Mouse (Mus musculus) midbrain, embryonic 13.5 days (tissue): Measurements from ENCODE around the gene Flt1. TPM values are rescaled to one million over a fixed set of nuclear protein-coding genes. Genes with fewer than 3 reads are reported as not detected.

Experiments
- ATAC-seq: fragments of 200-750 bp; cut with Nextera tagmentation; 2 replicates; pipeline ENCODE4 v1.8.0; 2017; ENCODE audit warnings: mild to moderate bottlenecking, moderate TSS enrichment, moderate library complexity
- H3K27ac ChIP-seq: fragments of 300-500 bp; sonication (generic); 2 replicates; pipeline ENCODE4 v1.5.1; 2015; ENCODE audit warnings: inconsistent platforms, mild to moderate bottlenecking, moderate library complexity
- H3K27me3 ChIP-seq: fragments of 300-500 bp; sonication (generic); 2 replicates; pipeline ENCODE4 v1.6.1; 2015; ENCODE audit warnings: mild to moderate bottlenecking, inconsistent platforms
- H3K36me3 ChIP-seq: fragments of 300-500 bp; sonication (generic); 2 replicates; pipeline ENCODE4 v1.6.1; 2015; ENCODE audit warnings: mild to moderate bottlenecking, inconsistent platforms
- H3K4me1 ChIP-seq: fragments of 300-500 bp; sonication (generic); replicated peaks from 2 replicates; pipeline ENCODE4 v1.6.1; 2015; ENCODE audit warnings: inconsistent platforms
- H3K4me2 ChIP-seq: fragments of 300-500 bp; sonication (generic); replicated peaks from 2 replicates; pipeline ENCODE4 v1.6.1; 2015; ENCODE audit warnings: moderate library complexity, mild to moderate bottlenecking, inconsistent platforms
- H3K4me3 ChIP-seq: fragments of 300-500 bp; sonication (generic); replicated peaks from 2 replicates; pipeline ENCODE4 v1.5.1; 2015; ENCODE audit warnings: mild to moderate bottlenecking, inconsistent platforms
- H3K9ac ChIP-seq: fragments of 300-500 bp; sonication (generic); replicated peaks from 2 replicates; pipeline ENCODE4 v1.6.1; 2015; ENCODE audit warnings: mild to moderate bottlenecking, inconsistent platforms
- H3K9me3 ChIP-seq: fragments of 300-500 bp; sonication (generic); 2 replicates; pipeline ENCODE4 v1.6.1; 2016; ENCODE audit warnings: mild to moderate bottlenecking, inconsistent platforms
- WGBS: fragments of 180-500 bp; shearing (Covaris S2); methylation state at CpG from one replicate; pipeline ENCODE4 v1.1.7; 2015; 5-methylcytosine and 5-hydroxymethylcytosine counted together
- polyA plus RNA-seq: library from polyadenylated mRNA; unstranded; fragments of >200 nt; fragmentation: Nextera tagmentation; extraction: Ambion mirVana; gene quantifications from 2 replicates; pipeline ENCODE4 v1.2.1, GENCODE M21; 2015

The Flt1 gene
- polyA plus RNA-seq, 1 experiment from 2014 or later, result 9.9 TPM

- no peak overlapping the region for H3K4me2 ChIP-seq
- H3K4me1 ChIP-seq, result no peaks in the 10 kb centered on the region
- H3K36me3 ChIP-seq, result no peaks in the 10 kb centered on the region
- 85% methylated on average over 7 of the region's 7 CpGs for WGBS
- no peak for ATAC-seq
- H3K27me3 ChIP-seq, result no peaks in the 10 kb centered on the region
- H3K9ac ChIP-seq, result no peak overlapping the region
- no peak overlapping the region for H3K4me3 ChIP-seq
- no peak overlapping the region for H3K27ac ChIP-seq
- 0 out of 2 replicates have a peak, but pooled peaks cover 2% of the 10 kb centered on the region for H3K9me3 ChIP-seq
These were observed 70.0 kb downstream of the Flt1 start for GRCm38 (mm10) chr5:147655761-147656160.

DNA sequence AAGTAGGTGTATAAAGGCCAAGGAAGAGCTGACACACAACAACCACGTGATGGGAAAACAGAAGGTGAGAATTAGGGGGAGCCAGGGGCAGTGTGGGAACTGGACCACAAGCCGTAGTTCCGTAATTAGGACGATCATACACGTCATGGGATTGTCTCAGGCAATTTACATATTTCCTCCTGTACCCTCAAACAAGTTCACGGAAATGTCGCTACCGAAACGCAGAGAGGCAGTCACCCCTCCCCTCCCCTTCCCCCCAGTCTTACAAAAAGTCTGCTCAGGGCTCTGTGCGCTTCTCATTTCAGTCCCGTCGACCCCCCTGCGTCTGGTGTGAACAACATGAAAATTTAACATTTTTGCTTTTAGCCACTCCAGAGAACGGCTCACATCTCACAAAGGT is 74.6 kb downstream of the Flt1 start:
- no peak overlapping the region for H3K9ac ChIP-seq
- ATAC-seq, result no peak

GRCm38 (mm10) chr5:147646351-147646929 is 79.4 kb downstream of the Flt1 start:
- Histone ChIP-seq H3K27me3 (no peaks in the 10 kb centered on the region), H3K4me3 (no peak overlapping the region), H3K9ac (no peak overlapping the region), H3K36me3 (no peaks in the 10 kb centered on the region), H3K9me3 (no peaks in the 10 kb centered on the region), H3K4me1 (no peaks in the 10 kb centered on the region), H3K27ac (no peak overlapping the region), H3K4me2 (no peak overlapping the region)
- no peak for ATAC-seq
- WGBS, result 81% methylated on average over 14 of the region's 14 CpGs

More for the DNA sequence above, 74.6 kb downstream of the Flt1 start:
- Histone ChIP-seq H3K9me3 (0 out of 2 replicates have a peak, but pooled peaks cover 2% of the 10 kb centered on the region), H3K4me3 (no peak overlapping the region), H3K27me3 (no peaks in the 10 kb centered on the region), H3K27ac (no peak overlapping the region), H3K36me3 (no peaks in the 10 kb centered on the region), H3K4me2 (no peak overlapping the region), H3K4me1 (no peaks in the 10 kb centered on the region)
- WGBS, result 88% methylated on average over 14 of the region's 14 CpGs

DNA sequence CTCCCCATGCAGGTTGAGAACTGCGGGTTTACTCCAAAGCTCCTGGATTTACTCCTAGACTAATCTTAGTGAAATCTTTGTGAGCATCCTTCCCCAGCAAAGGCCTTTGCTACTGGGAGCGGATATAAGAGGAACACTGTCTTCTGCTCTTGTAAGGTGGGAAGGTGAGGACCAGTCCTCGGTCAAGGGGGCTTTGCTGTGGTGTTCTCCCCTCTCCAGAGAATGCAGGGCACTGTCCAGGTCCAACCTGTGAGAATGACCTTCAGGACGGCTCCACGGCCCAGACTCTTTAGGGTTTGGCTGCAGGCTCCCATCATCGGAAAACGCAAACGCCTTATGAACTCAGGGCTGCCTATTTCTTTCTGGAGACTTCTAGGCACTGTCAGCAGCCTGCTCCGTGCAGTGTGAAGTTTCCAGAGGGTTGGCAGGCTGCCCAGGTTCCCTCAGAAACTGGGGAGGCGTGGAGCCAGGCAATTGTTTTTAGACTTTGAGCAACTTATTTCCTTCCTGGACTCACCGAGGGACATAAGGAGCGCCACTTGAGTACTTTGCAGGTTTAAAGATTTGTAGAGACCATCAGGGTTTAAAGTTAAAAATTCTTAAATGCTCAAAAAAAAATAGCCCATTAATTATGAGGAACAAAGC is 80.7 kb downstream of the Flt1 start:
- Histone ChIP-seq H3K27me3 (no peaks in the 10 kb centered on the region), H3K9ac (no peak overlapping the region), H3K36me3 (no peaks in the 10 kb centered on the region), H3K4me2 (no peak overlapping the region), H3K4me3 (no peak overlapping the region), H3K27ac (no peak overlapping the region), H3K4me1 (no peaks in the 10 kb centered on the region), H3K9me3 (no peaks in the 10 kb centered on the region)
- WGBS, result 77% methylated on average over 12 of the region's 12 CpGs
- ATAC-seq, result no peak

DNA sequence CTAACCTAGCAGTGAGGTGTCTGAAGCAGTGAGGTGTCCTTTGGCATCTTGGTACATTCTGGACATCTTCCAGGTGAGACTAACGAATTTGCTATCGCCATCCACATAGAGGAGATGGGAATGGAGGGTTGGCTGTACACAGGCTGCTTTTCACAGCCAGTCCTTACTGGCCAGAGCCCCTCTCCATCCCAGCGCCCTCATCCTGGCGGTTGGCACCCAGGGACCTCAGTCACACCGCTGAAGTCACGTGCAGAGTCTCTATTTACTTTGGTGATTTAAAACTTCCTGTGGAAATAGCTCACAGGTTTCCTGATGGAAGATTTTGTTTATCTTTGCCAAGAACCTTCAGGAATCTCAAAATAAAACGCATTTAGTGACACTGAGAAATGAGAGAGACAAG is 84.4 kb downstream of the Flt1 start:
- 80% methylated on average over 7 of the region's 7 CpGs for WGBS
- Histone ChIP-seq H3K4me3 (no peak overlapping the region), H3K4me1 (peaks cover 5% of the 10 kb centered on the region; the same call in 1 of the 2 replicates), H3K27me3 (no peaks in the 10 kb centered on the region), H3K4me2 (no peak overlapping the region), H3K36me3 (no peaks in the 10 kb centered on the region), H3K9me3 (no peaks in the 10 kb centered on the region), H3K27ac (no peak overlapping the region), H3K9ac (no peak overlapping the region)
- no peak for ATAC-seq

DNA sequence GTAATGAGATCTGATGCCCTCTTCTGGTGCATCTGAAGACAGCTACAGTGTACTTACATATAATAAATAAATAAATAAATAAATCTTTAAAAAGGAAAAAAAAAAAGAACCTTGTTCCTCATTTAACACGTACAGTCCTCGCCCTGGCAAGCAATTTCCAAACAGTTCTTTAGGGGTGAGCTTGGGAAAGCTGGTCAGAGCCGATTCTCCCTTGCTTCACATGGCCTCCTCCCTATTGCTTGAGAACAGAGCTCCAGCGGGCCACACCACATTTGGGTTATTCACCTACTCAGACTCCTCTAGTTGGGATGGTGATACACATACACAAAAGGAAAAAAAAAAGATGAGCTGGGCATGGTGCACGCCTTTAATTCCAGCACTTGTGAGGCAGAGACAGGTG is 85.9 kb downstream of the Flt1 start:
- no peak overlapping the region for H3K4me2 ChIP-seq
- WGBS, result 93% methylated on average over 5 of the region's 5 CpGs
- ATAC-seq, result no peak

DNA sequence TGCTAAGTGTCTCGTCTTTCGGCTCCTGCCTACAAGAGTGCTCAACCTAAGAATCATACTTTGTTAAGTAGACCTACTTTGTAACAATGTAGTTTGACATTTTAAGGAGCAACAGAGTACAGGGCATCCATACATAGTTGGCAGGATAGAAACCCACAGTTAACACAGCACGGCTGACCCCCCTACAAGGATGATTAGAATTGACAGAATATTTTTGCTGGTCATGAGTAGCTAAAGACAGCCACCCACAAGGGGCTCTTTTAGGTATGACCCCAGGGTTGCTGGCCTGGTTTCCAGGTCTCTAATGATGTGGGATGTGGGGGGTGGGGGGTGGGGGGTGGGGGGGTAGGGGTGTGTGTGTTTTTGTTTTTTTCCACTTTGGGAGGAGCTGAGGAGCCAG is 89.1 kb downstream of the Flt1 start:
- H3K27ac ChIP-seq, result no peak overlapping the region
- no peaks in the 10 kb centered on the region for H3K27me3 ChIP-seq
- no peak overlapping the region for H3K9ac ChIP-seq
- H3K9me3 ChIP-seq, result no peaks in the 10 kb centered on the region
- no peak overlapping the region for H3K4me2 ChIP-seq
- no peak overlapping the region for H3K4me3 ChIP-seq
- WGBS, result 84% methylated on average over 3 of the region's 3 CpGs
- peaks cover 5% of the 10 kb centered on the region; the same call in 1 of the 2 replicates for H3K4me1 ChIP-seq
- no peak for ATAC-seq
- H3K36me3 ChIP-seq, result no peaks in the 10 kb centered on the region

More for the DNA sequence above, 85.9 kb downstream of the Flt1 start:
- no peaks in the 10 kb centered on the region for H3K27me3 ChIP-seq
- H3K27ac ChIP-seq, result no peak overlapping the region
- no peak overlapping the region for H3K4me3 ChIP-seq
- peaks cover 5% of the 10 kb centered on the region; the same call in 1 of the 2 replicates for H3K4me1 ChIP-seq
- H3K36me3 ChIP-seq, result no peaks in the 10 kb centered on the region
- no peak overlapping the region for H3K9ac ChIP-seq
- H3K9me3 ChIP-seq, result no peaks in the 10 kb centered on the region

DNA sequence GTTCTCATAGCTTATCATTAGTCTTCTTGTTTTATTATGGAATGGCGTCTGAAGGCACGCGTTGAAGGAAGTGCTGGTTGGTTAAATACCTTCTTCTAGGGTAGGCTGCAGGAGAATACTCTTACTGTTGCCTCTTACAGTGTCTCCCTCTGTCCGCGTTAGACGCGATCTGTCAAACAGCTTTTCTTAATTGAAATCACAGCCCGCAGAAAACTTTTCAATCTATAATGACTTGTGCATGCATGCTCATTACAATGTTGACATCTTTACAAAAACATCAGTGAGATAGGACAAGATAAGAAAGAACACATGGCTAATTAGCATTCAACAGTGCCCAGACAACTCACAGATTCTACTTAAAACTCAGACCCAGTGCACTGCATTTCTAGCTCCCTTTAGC is 89.9 kb downstream of the Flt1 start:
- 79% methylated on average over 8 of the region's 8 CpGs for WGBS
- no peak overlapping the region for H3K4me2 ChIP-seq

DNA sequence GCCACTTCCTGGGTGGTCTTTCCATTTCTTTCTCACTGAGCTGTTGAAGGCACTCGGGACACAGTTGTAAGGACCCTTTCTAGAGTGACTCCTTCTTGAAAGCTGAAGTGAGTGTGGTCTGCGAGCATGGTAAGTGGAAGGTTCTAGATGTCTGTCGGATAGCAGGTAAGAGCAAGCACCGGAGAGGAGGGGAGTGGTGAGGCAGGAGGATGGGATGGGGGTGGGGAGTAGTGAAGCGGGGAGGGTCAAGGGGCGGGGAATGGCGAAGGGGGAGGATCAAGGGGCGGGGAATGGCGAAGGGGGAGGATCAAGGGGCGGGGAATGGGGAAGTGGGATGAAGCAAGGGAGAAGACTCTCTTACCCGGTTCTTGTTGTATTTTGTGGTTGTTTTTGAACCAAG is 91.8 kb downstream of the Flt1 start:
- Histone ChIP-seq H3K27ac (no peak overlapping the region), H3K4me3 (no peak overlapping the region), H3K4me2 (peak overlapping the region; percentile 23), H3K4me1 (peaks cover 5% of the 10 kb centered on the region; the same call in 1 of the 2 replicates), H3K27me3 (no peaks in the 10 kb centered on the region), H3K9ac (no peak overlapping the region), H3K9me3 (no peaks in the 10 kb centered on the region), H3K36me3 (no peaks in the 10 kb centered on the region)
- ATAC-seq, result no peak
- WGBS, result 17% methylated on average over 10 of the region's 11 CpGs

More for the DNA sequence above, 89.9 kb downstream of the Flt1 start:
- no peak for ATAC-seq
- no peaks in the 10 kb centered on the region for H3K9me3 ChIP-seq
- no peak overlapping the region for H3K4me3 ChIP-seq
- peaks cover 5% of the 10 kb centered on the region; the same call in 1 of the 2 replicates for H3K4me1 ChIP-seq
- no peaks in the 10 kb centered on the region for H3K27me3 ChIP-seq
- H3K27ac ChIP-seq, result no peak overlapping the region
- no peak overlapping the region for H3K9ac ChIP-seq
- no peaks in the 10 kb centered on the region for H3K36me3 ChIP-seq

DNA sequence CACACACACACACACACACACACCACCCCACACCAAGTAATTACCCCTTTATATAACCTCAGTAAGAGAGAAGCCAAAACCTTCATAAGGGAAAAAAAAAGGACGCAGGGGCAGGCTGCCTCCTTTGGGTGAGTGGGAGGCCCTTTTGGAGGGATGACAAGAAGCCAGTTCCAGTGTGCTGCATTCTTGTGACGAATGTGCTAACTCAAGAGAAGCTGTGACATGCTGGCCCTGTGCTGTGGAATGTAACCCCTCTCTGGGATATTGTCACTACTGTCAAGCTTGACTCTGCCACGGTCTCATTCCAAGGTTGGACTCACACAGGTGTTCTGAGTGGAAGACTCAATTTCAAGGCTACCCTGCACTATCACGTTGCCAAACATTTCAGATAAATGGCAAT is 93.1 kb downstream of the Flt1 start:
- Histone ChIP-seq H3K4me2 (no peak overlapping the region), H3K9me3 (no peaks in the 10 kb centered on the region), H3K27ac (no peak overlapping the region), H3K4me3 (no peak overlapping the region), H3K4me1 (peaks cover 5% of the 10 kb centered on the region; the same call in 1 of the 2 replicates), H3K9ac (no peak overlapping the region), H3K27me3 (no peaks in the 10 kb centered on the region), H3K36me3 (no peaks in the 10 kb centered on the region)
- ATAC-seq, result no peak
- 86% methylated on average over 4 of the region's 4 CpGs for WGBS

DNA sequence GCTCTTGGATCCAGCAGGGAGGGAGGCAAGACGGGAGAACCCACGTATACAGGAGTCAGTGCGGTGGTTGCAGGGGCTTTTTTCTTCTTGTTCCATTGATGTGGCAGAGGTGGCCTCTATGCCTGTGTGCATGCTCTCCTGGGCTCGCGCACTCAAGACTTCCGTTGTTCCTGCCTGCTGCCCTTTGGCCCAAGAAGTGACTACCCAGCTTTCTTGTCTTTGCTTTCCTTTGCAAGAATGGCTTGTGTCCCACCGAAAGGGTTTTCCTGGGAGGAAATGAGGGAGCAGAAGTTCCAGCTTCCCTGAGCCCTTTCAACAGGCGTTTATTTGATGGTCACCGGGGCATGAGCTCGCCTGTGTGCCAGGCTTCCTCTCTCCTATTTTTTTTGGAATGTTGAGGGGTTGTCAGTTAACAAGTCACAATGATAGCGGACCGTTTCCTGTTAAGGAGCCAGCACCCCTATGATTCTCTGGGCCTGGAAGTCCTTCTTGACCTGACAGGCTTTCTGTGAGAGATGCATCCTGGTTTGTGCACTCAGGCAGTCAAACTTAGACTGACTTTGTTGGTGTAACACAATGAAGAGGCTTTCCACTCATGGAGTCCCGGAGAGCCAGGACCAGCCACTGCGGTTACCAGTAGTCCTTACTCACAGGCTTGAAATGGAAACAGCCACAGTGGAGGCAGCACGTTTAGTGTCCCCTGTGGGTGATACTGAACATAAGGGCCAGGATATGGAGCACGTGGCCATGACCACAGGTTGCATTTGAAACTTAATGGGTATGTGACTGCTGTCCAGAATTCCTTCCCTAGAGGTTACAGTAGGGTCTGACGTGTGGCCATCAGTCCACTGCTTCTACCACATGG is 95.2 kb downstream of the Flt1 start:
- H3K9ac ChIP-seq, result no peak overlapping the region
- H3K9me3 ChIP-seq, result no peaks in the 10 kb centered on the region
- H3K4me2 ChIP-seq, result no peak overlapping the region
- no peaks in the 10 kb centered on the region for H3K27me3 ChIP-seq
- H3K4me1 ChIP-seq, result peaks cover 5% of the 10 kb centered on the region; the same call in 1 of the 2 replicates
- 88% methylated on average over 17 of the region's 17 CpGs for WGBS
- no peak overlapping the region for H3K4me3 ChIP-seq
- no peak for ATAC-seq
- no peak overlapping the region for H3K27ac ChIP-seq
- H3K36me3 ChIP-seq, result no peaks in the 10 kb centered on the region

DNA sequence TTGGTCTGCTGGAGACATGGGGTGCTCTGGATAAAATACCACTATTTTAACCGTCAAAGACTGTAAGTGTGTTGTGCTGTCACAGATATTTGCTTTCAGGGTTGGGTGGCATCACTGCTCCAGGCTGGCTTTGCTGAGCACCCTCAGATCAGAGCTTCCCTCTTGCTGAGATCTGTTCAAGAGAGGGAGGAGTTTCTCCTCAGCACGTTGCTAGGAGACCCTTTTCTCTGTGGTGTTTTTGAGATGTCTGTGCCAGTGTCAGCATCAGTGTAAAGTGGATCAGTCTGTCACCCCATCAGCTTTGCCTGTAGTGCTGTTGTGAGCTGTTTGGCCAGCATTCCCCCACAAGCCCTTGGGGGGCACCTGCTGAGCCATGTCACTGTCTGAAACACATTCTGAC is 98.9 kb downstream of the Flt1 start:
- Histone ChIP-seq H3K9ac (no peak overlapping the region), H3K9me3 (no peaks in the 10 kb centered on the region), H3K36me3 (no peaks in the 10 kb centered on the region), H3K4me2 (no peak overlapping the region), H3K4me3 (no peak overlapping the region), H3K27ac (no peak overlapping the region), H3K27me3 (no peaks in the 10 kb centered on the region), H3K4me1 (peaks cover 5% of the 10 kb centered on the region; the same call in 1 of the 2 replicates)
- ATAC-seq, result no peak
- 52% methylated on average over 2 of the region's 2 CpGs for WGBS
